Mouse (Mus musculus): ENCODE data around the gene Pex14. TPM values are rescaled to one million over a fixed set of nuclear protein-coding genes. Genes with fewer than 3 reads are reported as not detected.

Gene Pex14
- total RNA-seq (2023), result 10 to 100 TPM; 26.9 to 34.2 TPM

DNA sequence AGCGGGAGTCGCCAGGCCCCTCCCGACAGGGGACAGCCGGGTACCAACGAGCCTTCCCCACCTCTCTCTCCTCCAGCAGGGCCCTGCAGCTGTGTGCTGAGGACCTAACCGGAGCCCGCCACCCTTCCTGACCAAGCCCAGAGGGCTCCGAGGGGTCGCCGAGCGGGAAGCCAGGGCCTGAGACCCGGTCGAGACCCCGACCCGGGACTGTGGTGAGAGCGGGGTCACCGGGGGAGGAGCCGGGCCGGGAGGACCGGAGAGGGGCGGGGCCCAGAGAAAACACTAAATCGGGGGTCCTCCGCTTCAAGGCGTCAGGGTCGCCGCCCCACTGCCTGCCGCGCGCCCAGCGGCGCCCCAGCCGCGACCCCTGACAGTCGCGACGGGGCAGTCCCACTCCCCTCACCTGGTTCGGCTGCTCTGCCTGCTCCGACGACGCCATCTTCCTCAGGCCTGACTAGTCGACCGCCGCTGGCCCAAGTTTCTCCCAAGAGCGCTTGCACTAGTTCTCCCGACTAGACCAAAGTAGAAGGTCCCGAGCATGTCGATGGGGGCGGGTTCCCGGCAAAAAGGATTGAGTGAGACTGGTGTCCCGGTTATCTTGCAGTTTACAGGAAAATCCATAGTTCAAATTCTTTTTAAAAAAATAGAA is at the start of gene Pex14:
Pex14 (minus strand) TSS at position 508 of the 649 bp plus-strand sequence.

DNA sequence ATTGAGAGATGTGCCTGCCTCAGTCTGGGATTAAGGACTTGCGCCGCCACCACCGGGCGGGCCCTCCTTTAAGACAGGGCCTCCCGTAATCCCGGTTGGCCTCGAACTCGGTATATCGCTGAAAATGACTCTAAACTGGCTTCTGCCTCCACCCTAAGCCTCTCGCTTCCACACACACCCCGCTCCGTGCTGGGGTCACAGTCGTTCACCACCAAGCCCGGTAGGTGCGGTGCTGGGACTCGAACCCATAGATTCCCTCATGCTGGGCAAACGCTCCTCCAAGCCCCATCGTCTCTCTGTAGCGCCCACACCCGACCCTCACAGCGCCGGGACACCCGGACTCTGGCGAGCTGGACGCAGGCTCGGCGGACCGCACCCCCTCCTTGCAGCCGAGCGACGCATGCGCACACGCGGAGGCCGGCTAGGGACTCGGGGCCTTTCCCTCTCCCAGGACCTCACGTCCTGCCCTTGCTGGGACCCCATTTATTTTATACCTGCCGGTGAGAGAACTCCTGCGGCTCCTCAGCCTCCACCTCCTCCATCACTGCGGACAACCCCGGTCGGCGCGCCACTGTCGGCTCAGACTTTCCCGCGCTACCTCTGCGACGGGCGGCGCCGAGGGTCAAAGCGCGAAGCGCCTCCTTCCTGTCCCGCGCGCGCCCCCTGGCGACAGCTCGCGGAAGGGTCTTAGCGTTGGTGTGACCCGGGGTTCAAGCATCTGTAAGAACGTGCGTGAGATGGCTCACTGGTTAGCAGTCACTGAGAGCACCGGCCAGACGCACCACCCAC is 37.5 kb upstream of the Pex14 start, which contains the start of gene Cenps:
Cenps (minus strand) TSS at position 648 of the 789 bp plus-strand sequence.

DNA sequence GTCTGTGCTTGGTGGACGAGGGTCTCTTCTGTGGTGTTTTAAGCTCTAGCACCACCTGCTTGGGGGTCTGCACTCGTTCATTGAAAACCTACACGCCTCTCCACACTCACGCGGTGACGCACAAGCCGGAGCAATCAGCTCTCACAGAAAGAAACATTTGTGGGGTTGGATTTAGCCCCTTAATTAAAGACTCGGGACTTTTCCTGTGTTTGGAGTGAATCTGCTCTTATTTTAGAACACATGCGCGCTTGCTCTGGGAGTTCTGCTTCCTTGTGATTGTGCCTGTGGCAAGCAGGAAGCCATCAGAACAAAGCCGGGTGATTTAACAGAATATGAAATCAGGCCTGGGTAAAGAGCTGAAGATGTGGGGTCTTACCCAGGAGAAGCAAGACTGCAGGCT is 27.0 kb upstream of the Pex14 start, which contains the start of gene Cort:
Cort (minus strand) TSS at position 101 of the 400 bp plus-strand sequence.

DNA sequence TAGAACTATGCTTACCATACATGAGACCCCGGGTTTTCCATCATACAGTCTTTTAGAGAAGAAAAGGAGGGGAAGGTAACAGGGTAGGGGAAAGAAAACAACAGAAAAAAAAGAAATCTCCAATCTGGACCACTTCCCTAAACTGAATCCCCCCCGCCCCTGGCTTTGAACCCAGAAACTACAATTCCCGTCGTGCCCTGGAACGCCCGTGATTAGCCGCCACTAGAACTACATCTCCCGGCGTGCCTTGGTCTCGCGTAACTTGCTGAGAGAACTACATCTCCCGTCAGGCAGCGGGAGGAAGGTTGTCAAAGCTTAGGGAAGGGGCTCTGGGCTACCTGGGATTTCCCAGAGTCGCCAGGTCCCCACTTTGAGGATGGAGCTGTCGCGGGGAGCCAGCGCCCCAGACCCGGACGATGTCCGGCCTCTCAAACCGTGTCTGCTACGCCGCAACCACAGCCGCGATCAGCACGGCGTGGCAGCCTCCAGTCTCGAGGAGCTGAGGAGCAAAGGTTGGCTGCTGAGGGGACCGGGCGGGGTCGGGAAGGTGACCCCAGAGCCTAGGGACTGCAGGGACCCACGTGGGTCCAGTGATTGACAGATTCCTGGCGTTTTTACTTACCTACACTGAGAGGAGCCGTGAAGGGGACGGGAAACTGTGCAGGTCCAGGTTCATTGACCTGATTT is 4.3 kb upstream of the Pex14 start, which contains the start of gene Dffa:
Dffa (plus strand) TSS at position 272 of the 687 bp plus-strand sequence.

Other genes starting within 250 kb of the Pex14 start
- 10 to 100 TPM; 32.9 to 33.7 TPM for gene Dffa, start 4.3 kb upstream of the Pex14 start, total RNA-seq (2023)
- gene Cort, start 26.9 kb upstream of the Pex14 start, total RNA-seq (2023), result 1 to 10 TPM in 1 of 2 experiments, under 1 TPM in 1; 0.90 to 1.2 TPM
- 10 to 100 TPM in 1 of 2 experiments, 1 to 10 TPM in 1; 7.9 to 10.3 TPM for gene Cenps, start 37.8 kb upstream of the Pex14 start, total RNA-seq (2023)
- gene Pgd, start 66.9 kb upstream of the Pex14 start, total RNA-seq (2023), result 10 to 100 TPM; 57.4 to 57.5 TPM
- 10 to 100 TPM; 65.5 to 67.9 TPM for gene Kif1b, start 207.8 kb upstream of the Pex14 start, total RNA-seq (2023)

All from T-cell, adult 66 days (primary cell).